Mouse (Mus musculus): ENCODE measurements around the gene Atp5g3. TPM values are rescaled to one million over a fixed set of nuclear protein-coding genes. Genes with fewer than 3 reads are reported as not detected.
A peak's percentile ranks its signal among the peaks of the same experiment; 100 is the strongest.

Gene Atp5g3
- 3,003 and 3,111 TPM in 2 replicates for polyA plus RNA-seq (2014; fragmentation: Nextera tagmentation; extraction: Ambion mirVana)

- H3K4me1 ChIP-seq (ENCODE audit: control insufficient read depth in 2 of 2, insufficient read depth in 2 of 2, low read length in 2 of 2): peaks cover 0 to 10% of the 10 kb centered on the region in 2 experiments; a peak in 3 of 4 replicates
- under 1% methylated on average over 38 of the region's 38 CpGs for WGBS
- H3K4me3 ChIP-seq (ENCODE audit: control insufficient read depth in 1 of 2, insufficient read depth in 1 of 2, low read depth in 1 of 2, low read length in 2 of 2): peak within 1 kb of the TSS; percentile 83 to 100
- no peaks in the 10 kb centered on the region for H3K9me3 ChIP-seq (ENCODE audit: control insufficient read depth, low read length)
- H3K4me2 ChIP-seq (ENCODE audit: low read length): peak within 1 kb of the TSS; percentile 69
- peaks cover 39% of the 10 kb centered on the region for H3K36me3 ChIP-seq (ENCODE audit: control insufficient read depth, insufficient read depth, low read length)
- H3K27ac ChIP-seq (replicated peaks in 1 of 2; ENCODE audit: control insufficient read depth in 1 of 2, insufficient read depth in 1 of 2, low read depth in 2 of 2, low read length in 2 of 2): peak within 1 kb of the TSS; percentile 95 to 96
- peak within 1 kb of the TSS; percentile 100 for H3K9ac ChIP-seq (ENCODE audit: low read length)
- peak; percentile 84 for ATAC-seq (ENCODE audit: insufficient number of reproducible peaks, insufficient read depth, low FRiP score, low read depth)
- no peaks in the 10 kb centered on the region for H3K27me3 ChIP-seq (ENCODE audit: control insufficient read depth, insufficient read depth, low read length)
Observed at GRCm38 (mm10) chr2:73911175-73911700, at the start of gene Atp5g3. Atp5g3 (minus strand) TSS chr2:73911326.

- no peak overlapping the region for H3K9ac ChIP-seq (ENCODE audit: low read length)
- WGBS: 88% methylated on average over 6 of the region's 6 CpGs
- no peaks in the 10 kb centered on the region for H3K4me1 ChIP-seq (ENCODE audit: control insufficient read depth in 2 of 2, insufficient read depth in 2 of 2, low read length in 2 of 2)
- ATAC-seq (ENCODE audit: insufficient number of reproducible peaks, insufficient read depth, low FRiP score, low read depth): no peak
- H3K27ac ChIP-seq (replicated peaks in 1 of 2; ENCODE audit: control insufficient read depth in 1 of 2, insufficient read depth in 1 of 2, low read depth in 2 of 2, low read length in 2 of 2): no peak overlapping the region
- H3K27me3 ChIP-seq (ENCODE audit: control insufficient read depth, insufficient read depth, low read length): no peaks in the 10 kb centered on the region
- no peaks in the 10 kb centered on the region for H3K9me3 ChIP-seq (ENCODE audit: control insufficient read depth, low read length)
- no peak overlapping the region for H3K4me3 ChIP-seq (ENCODE audit: control insufficient read depth in 1 of 2, insufficient read depth in 1 of 2, low read depth in 1 of 2, low read length in 2 of 2)
- no peaks in the 10 kb centered on the region for H3K36me3 ChIP-seq (ENCODE audit: control insufficient read depth, insufficient read depth, low read length)
- H3K4me2 ChIP-seq (ENCODE audit: low read length): no peak overlapping the region
Observed at GRCm38 (mm10) chr2:73958342-73958741, 47.2 kb upstream of the Atp5g3 start.

GRCm38 (mm10) chr2:73953612-73954011 lies 42.5 kb upstream of the Atp5g3 start:
- Histone ChIP-seq H3K9me3 (ENCODE audit: control insufficient read depth, low read length) (no peaks in the 10 kb centered on the region), H3K36me3 (ENCODE audit: control insufficient read depth, insufficient read depth, low read length) (no peaks in the 10 kb centered on the region), H3K27me3 (ENCODE audit: control insufficient read depth, insufficient read depth, low read length) (no peaks in the 10 kb centered on the region), H3K27ac (replicated peaks in 1 of 2; ENCODE audit: control insufficient read depth in 1 of 2, insufficient read depth in 1 of 2, low read depth in 2 of 2, low read length in 2 of 2) (no peak overlapping the region), H3K9ac (ENCODE audit: low read length) (no peak overlapping the region), H3K4me2 (ENCODE audit: low read length) (no peak overlapping the region), H3K4me3 (ENCODE audit: control insufficient read depth in 1 of 2, insufficient read depth in 1 of 2, low read depth in 1 of 2, low read length in 2 of 2) (no peak overlapping the region), H3K4me1 (ENCODE audit: control insufficient read depth in 2 of 2, insufficient read depth in 2 of 2, low read length in 2 of 2) (no peaks in the 10 kb centered on the region)
- no peak for ATAC-seq (ENCODE audit: insufficient number of reproducible peaks, insufficient read depth, low FRiP score, low read depth)
- 88% methylated on average over 1 of the region's 1 CpGs for WGBS

- H3K36me3 ChIP-seq (ENCODE audit: control insufficient read depth, insufficient read depth, low read length): no peaks in the 10 kb centered on the region
- no peaks in the 10 kb centered on the region for H3K9me3 ChIP-seq (ENCODE audit: control insufficient read depth, low read length)
- H3K4me2 ChIP-seq (ENCODE audit: low read length): no peak overlapping the region
- 70% methylated on average over 8 of the region's 8 CpGs for WGBS
- no peaks in the 10 kb centered on the region for H3K4me1 ChIP-seq (ENCODE audit: control insufficient read depth in 2 of 2, insufficient read depth in 2 of 2, low read length in 2 of 2)
- H3K27ac ChIP-seq (replicated peaks in 1 of 2; ENCODE audit: control insufficient read depth in 1 of 2, insufficient read depth in 1 of 2, low read depth in 2 of 2, low read length in 2 of 2): no peak overlapping the region
- no peaks in the 10 kb centered on the region for H3K27me3 ChIP-seq (ENCODE audit: control insufficient read depth, insufficient read depth, low read length)
- H3K4me3 ChIP-seq (ENCODE audit: control insufficient read depth in 1 of 2, insufficient read depth in 1 of 2, low read depth in 1 of 2, low read length in 2 of 2): no peak overlapping the region
- no peak overlapping the region for H3K9ac ChIP-seq (ENCODE audit: low read length)
- no peak for ATAC-seq (ENCODE audit: insufficient number of reproducible peaks, insufficient read depth, low FRiP score, low read depth)
Observed at GRCm38 (mm10) chr2:73952597-73953219, 41.6 kb upstream of the Atp5g3 start.

GRCm38 (mm10) chr2:73947360-73947759 lies 36.2 kb upstream of the Atp5g3 start:
- no peaks in the 10 kb centered on the region for H3K27me3 ChIP-seq (ENCODE audit: control insufficient read depth, insufficient read depth, low read length)
- no peak overlapping the region for H3K4me3 ChIP-seq (ENCODE audit: control insufficient read depth in 1 of 2, insufficient read depth in 1 of 2, low read depth in 1 of 2, low read length in 2 of 2)
- 81% methylated on average over 2 of the region's 2 CpGs for WGBS
- no peaks in the 10 kb centered on the region for H3K36me3 ChIP-seq (ENCODE audit: control insufficient read depth, insufficient read depth, low read length)
- no peak overlapping the region for H3K27ac ChIP-seq (replicated peaks in 1 of 2; ENCODE audit: control insufficient read depth in 1 of 2, insufficient read depth in 1 of 2, low read depth in 2 of 2, low read length in 2 of 2)
- no peak overlapping the region for H3K9ac ChIP-seq (ENCODE audit: low read length)
- no peaks in the 10 kb centered on the region for H3K4me1 ChIP-seq (ENCODE audit: control insufficient read depth in 2 of 2, insufficient read depth in 2 of 2, low read length in 2 of 2)
- H3K9me3 ChIP-seq (ENCODE audit: control insufficient read depth, low read length): no peaks in the 10 kb centered on the region
- ATAC-seq (ENCODE audit: insufficient number of reproducible peaks, insufficient read depth, low FRiP score, low read depth): no peak
- H3K4me2 ChIP-seq (ENCODE audit: low read length): no peak overlapping the region

GRCm38 (mm10) chr2:73943735-73944134 lies 32.6 kb upstream of the Atp5g3 start:
- no peak for ATAC-seq (ENCODE audit: insufficient number of reproducible peaks, insufficient read depth, low FRiP score, low read depth)
- H3K36me3 ChIP-seq (ENCODE audit: control insufficient read depth, insufficient read depth, low read length): no peaks in the 10 kb centered on the region
- no peaks in the 10 kb centered on the region for H3K27me3 ChIP-seq (ENCODE audit: control insufficient read depth, insufficient read depth, low read length)
- WGBS: 92% methylated on average over 8 of the region's 8 CpGs
- no peaks in the 10 kb centered on the region for H3K9me3 ChIP-seq (ENCODE audit: control insufficient read depth, low read length)
- no peak overlapping the region for H3K4me2 ChIP-seq (ENCODE audit: low read length)
- H3K4me1 ChIP-seq (ENCODE audit: control insufficient read depth in 2 of 2, insufficient read depth in 2 of 2, low read length in 2 of 2): no peaks in the 10 kb centered on the region
- no peak overlapping the region for H3K4me3 ChIP-seq (ENCODE audit: control insufficient read depth in 1 of 2, insufficient read depth in 1 of 2, low read depth in 1 of 2, low read length in 2 of 2)
- no peak overlapping the region for H3K27ac ChIP-seq (replicated peaks in 1 of 2; ENCODE audit: control insufficient read depth in 1 of 2, insufficient read depth in 1 of 2, low read depth in 2 of 2, low read length in 2 of 2)
- no peak overlapping the region for H3K9ac ChIP-seq (ENCODE audit: low read length)

GRCm38 (mm10) chr2:73942844-73943243 lies 31.7 kb upstream of the Atp5g3 start:
- Histone ChIP-seq H3K36me3 (ENCODE audit: control insufficient read depth, insufficient read depth, low read length) (no peaks in the 10 kb centered on the region), H3K9me3 (ENCODE audit: control insufficient read depth, low read length) (no peaks in the 10 kb centered on the region), H3K27me3 (ENCODE audit: control insufficient read depth, insufficient read depth, low read length) (no peaks in the 10 kb centered on the region), H3K9ac (ENCODE audit: low read length) (no peak overlapping the region), H3K4me2 (ENCODE audit: low read length) (no peak overlapping the region), H3K4me3 (ENCODE audit: control insufficient read depth in 1 of 2, insufficient read depth in 1 of 2, low read depth in 1 of 2, low read length in 2 of 2) (no peak overlapping the region), H3K27ac (replicated peaks in 1 of 2; ENCODE audit: control insufficient read depth in 1 of 2, insufficient read depth in 1 of 2, low read depth in 2 of 2, low read length in 2 of 2) (no peak overlapping the region), H3K4me1 (ENCODE audit: control insufficient read depth in 2 of 2, insufficient read depth in 2 of 2, low read length in 2 of 2) (no peaks in the 10 kb centered on the region)
- no peak for ATAC-seq (ENCODE audit: insufficient number of reproducible peaks, insufficient read depth, low FRiP score, low read depth)
- 76% methylated on average over 3 of the region's 3 CpGs for WGBS

- H3K27ac ChIP-seq (replicated peaks in 1 of 2; ENCODE audit: control insufficient read depth in 1 of 2, insufficient read depth in 1 of 2, low read depth in 2 of 2, low read length in 2 of 2): no peak overlapping the region
- H3K9me3 ChIP-seq (ENCODE audit: control insufficient read depth, low read length): no peaks in the 10 kb centered on the region
- H3K9ac ChIP-seq (ENCODE audit: low read length): no peak overlapping the region
- WGBS: 22% methylated on average over 1 of the region's 1 CpGs
- H3K4me3 ChIP-seq (ENCODE audit: control insufficient read depth in 1 of 2, insufficient read depth in 1 of 2, low read depth in 1 of 2, low read length in 2 of 2): no peak overlapping the region
- H3K27me3 ChIP-seq (ENCODE audit: control insufficient read depth, insufficient read depth, low read length): no peaks in the 10 kb centered on the region
- no peak overlapping the region for H3K4me2 ChIP-seq (ENCODE audit: low read length)
- ATAC-seq (ENCODE audit: insufficient number of reproducible peaks, insufficient read depth, low FRiP score, low read depth): no peak
- H3K36me3 ChIP-seq (ENCODE audit: control insufficient read depth, insufficient read depth, low read length): no peaks in the 10 kb centered on the region
- no peaks in the 10 kb centered on the region for H3K4me1 ChIP-seq (ENCODE audit: control insufficient read depth in 2 of 2, insufficient read depth in 2 of 2, low read length in 2 of 2)
Observed at GRCm38 (mm10) chr2:73941281-73941680, 30.2 kb upstream of the Atp5g3 start.

Measured in heart, embryonic 14.5 days (tissue).